Mouse (Mus musculus) E14TG2a.4 (cell line): ENCODE data around the gene Trim39.

Source experiments
- CTCF ChIP-seq: conservative IDR thresholded peaks from 2 replicates; pipeline ENCODE4 v1.5.1; 2014; ENCODE audit warnings: low read length
- NANOG ChIP-seq: IDR thresholded peaks from 2 replicates; pipeline ENCODE4 v1.6.1; 2014; ENCODE audit warnings: borderline replicate concordance, low read length, mixed read lengths

- TF ChIP-seq CTCF, result no peak
- peak; percentile 46; the same call in 1 of the 2 replicates for TF ChIP-seq NANOG
These were observed 28.0 kb downstream of the Trim39 start for GRCm38 (mm10) chr17:36244031-36244430.
